Mouse (Mus musculus): ENCODE results near the gene Trim14. TPM values are rescaled to one million over a fixed set of nuclear protein-coding genes. Genes with fewer than 3 reads are reported as not detected.
"Not testable (repeated sequence)": the region's sequence is repeated elsewhere in the genome, so short reads cannot be mapped to it uniquely, and the experiment has no call there.

Gene Trim14
- polyA plus RNA-seq (2012; rRNA removed) = 1.00 and 1.1 TPM in 2 replicates

- no peak for DNase-seq (ENCODE audit: extremely low spot score in 1 of 2, low spot score in 1 of 2)
Measured at GRCm38 (mm10) chr4:46535840-46536361, at the start of gene Trim14. TSS of gene Trim14 (minus strand) at chr4:46536141.

- no peak for DNase-seq (ENCODE audit: extremely low spot score in 1 of 2, low spot score in 1 of 2)
Measured at GRCm38 (mm10) chr4:46585041-46585810, 49.3 kb upstream of the Trim14 start.

DNA sequence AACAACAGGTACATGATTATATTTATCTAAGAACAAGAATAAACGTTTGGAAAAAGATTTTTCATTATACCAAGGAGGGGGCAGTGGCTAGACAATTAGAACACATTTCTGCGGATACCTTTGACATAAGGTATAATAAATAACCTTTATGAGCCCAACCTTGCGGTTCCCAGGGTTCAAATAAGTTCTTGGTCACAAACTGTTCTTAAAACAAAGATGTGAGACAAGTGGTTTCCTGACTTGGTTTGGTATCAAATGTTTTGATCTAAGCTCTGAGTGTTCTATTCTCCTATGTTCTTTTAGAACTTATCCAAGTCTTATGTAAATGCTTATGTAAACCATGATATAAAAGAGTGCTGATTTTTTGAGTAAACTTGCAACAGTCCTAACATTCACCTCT lies 48.6 kb upstream of the Trim14 start:
- DNase-seq (ENCODE audit: extremely low spot score in 1 of 2, low spot score in 1 of 2) = not testable (repeated sequence)

DNA sequence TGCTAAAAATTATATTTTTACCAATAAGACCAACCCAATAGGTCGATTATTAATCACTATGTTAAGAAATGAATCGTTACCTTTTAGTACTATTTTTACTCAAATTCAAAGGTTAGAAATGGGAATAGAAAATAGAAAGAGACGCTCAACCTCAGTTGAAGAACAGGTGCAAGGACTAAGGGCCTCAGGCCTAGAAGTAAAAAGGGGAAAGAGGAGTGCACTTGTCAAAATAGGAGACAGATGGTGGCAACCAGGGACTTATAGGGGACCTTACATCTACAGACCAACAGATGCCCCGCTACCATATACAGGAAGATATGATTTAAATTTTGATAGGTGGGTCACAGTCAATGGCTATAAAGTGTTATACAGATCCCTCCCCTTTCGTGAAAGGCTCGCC lies 48.1 kb upstream of the Trim14 start:
- not testable (repeated sequence) for DNase-seq (ENCODE audit: extremely low spot score in 1 of 2, low spot score in 1 of 2)

DNA sequence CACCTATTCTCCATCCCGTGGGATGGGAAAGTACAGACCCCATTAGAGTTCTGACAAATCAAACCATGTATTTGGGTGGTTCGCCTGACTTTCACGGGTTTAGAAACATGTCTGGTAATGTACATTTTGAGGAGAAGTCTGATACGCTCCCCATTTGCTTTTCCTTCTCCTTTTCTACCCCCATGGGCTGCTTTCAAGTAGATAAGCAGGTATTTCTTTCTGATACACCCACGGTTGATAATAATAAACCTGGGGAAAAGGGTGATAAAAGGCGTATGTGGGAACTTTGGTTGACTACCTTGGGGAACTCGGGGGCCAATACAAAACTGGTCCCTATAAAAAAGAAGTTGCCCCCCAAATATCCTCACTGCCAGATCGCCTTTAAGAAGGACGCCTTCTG lies 46.1 kb upstream of the Trim14 start:
- DNase-seq (ENCODE audit: extremely low spot score in 1 of 2, low spot score in 1 of 2) = not testable (repeated sequence)

GRCm38 (mm10) chr4:46581577-46581976 lies 45.6 kb upstream of the Trim14 start:
- DNase-seq (ENCODE audit: extremely low spot score in 1 of 2, low spot score in 1 of 2) = not testable (repeated sequence)

DNA sequence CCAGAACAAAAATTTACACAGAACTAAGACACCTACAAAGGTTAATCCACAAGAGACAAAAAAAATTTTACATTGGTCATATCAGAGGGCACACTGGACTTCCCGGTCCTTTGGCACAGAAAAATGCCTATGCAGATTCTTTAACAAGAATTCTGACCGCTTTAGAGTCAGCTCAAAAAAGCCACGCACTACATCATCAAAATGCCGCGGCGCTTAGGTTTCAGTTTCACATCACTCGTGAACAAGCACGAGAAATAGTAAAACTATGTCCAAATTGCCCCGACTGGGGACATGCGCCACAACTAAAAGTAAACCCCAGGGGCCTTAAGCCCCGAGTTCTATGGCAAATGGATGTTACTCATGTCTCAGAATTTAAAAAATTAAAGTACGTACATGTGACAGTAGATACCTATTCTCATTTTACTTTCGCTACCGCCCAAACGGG lies 44.9 kb upstream of the Trim14 start:
- not testable (repeated sequence) for DNase-seq (ENCODE audit: extremely low spot score in 1 of 2, low spot score in 1 of 2)

GRCm38 (mm10) chr4:46578796-46579346 lies 42.9 kb upstream of the Trim14 start:
- DNase-seq (ENCODE audit: extremely low spot score in 1 of 2, low spot score in 1 of 2) = not testable (repeated sequence)

DNA sequence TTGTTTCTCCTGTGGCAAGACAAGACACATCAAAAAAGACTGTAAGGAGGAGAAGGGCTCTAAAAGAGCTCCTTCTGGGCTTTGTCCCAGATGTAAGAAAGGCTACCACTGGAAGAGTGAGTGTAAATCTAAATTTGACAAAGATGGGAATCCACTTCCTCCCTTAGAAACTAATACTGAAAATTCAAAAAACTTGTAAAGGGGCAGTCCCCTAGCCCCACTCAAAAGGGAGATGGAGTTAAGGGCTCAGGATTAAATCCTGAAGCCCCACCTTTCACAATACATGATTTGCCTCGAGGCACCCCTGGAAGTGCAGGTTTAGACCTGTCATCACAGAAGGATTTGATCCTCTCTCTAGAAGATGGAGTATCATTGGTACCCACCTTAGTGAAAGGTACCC lies 42.3 kb upstream of the Trim14 start:
- no peak for DNase-seq (ENCODE audit: extremely low spot score in 1 of 2, low spot score in 1 of 2)

DNA sequence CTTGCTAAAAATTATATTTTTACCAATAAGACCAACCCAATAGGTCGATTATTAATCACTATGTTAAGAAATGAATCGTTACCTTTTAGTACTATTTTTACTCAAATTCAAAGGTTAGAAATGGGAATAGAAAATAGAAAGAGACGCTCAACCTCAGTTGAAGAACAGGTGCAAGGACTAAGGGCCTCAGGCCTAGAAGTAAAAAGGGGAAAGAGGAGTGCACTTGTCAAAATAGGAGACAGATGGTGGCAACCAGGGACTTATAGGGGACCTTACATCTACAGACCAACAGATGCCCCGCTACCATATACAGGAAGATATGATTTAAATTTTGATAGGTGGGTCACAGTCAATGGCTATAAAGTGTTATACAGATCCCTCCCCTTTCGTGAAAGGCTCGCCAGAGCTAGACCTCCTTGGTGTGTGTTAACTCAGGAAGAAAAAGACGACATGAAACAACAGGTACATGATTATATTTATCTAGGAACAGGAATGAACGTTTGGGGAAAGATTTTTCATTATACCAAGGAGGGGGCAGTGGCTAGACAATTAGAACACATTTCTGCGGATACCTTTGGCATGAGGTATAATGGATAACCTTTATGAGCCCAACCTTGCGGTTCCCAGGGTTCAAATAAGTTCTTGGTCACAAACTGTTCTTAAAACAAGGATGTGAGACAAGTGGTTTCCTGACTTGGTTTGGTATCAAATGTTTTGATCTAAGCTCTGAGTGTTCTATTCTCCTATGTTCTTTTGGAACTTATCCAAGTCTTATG lies 39.8 kb upstream of the Trim14 start:
- DNase-seq (ENCODE audit: extremely low spot score in 1 of 2, low spot score in 1 of 2) = not testable (repeated sequence)

DNA sequence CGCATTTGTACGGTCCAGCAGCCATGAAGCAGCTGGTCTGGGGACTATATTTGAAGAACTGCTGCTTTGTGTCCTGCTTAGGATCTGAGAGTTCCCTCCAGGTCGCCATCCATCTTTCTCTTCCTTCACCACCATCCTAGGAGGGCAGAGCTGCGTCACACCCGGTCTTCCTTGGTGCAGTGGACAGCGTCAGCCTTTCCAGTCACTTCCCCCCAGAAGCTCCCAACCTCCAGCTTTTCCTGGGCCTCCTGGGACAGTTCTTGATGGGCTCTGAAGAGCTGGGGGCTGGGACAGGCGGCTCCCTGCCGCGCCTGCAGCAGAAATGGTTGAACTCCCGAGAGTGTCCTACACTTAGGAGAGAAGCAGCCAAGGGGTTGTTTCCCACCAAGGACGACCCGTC lies 38.9 kb upstream of the Trim14 start:
- no peak for DNase-seq (ENCODE audit: extremely low spot score in 1 of 2, low spot score in 1 of 2)

DNA sequence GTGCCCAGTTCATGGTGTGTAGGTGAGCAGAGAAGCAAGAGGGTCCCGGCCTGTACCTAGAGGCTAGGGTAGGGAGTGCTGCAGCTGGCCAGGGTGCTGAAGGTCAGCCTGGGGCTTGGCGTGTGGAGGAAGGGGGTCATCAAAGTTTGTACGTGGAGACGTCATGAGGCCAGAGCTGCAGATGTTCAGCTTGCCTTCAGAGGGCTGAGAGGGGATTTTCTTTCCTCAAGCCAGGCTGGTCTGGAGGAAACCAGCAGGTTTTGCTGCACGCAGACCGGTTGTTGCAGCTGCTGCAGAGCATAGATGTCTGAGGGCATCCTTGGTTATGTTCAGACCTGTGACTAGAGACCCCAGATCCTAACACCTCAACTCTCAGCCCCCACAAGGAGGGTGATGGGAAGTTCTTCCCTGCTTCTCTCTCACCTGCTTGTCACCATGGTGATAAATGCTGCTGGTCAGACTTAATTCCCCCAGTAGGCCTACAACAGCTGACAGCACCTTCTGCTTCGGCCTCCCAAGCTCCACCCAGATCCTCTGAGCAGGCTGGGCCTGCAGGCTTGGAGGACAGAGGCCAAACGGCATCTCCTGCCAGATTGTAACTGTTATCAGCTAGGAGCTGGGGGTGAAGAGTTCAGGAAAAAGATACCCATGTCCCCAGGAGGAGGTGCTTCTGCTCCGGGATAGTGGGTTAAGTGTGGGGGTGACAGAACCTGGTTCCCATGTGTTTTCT lies 38.2 kb upstream of the Trim14 start:
- DNase-seq (ENCODE audit: extremely low spot score in 1 of 2, low spot score in 1 of 2) = no peak

GRCm38 (mm10) chr4:46572616-46573015 lies 36.7 kb upstream of the Trim14 start:
- no peak for DNase-seq (ENCODE audit: extremely low spot score in 1 of 2, low spot score in 1 of 2)

DNA sequence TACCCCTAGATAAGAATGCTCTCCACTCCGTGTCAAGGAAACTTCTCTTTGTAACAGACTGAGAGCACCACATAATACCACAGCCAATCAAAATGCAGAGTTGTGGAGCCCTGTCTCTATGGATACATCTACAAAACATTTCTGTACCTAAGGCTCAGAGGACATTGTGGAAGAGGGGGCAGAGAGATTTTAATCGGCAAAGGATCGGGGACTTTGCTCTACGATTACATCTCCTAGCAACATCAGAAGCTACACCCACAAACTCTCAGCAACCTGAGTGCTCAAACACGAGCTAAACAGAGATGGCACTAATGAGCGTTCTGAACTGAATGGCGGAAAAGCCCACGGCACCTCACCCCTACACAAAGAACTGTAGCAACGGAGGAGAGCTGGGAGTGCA lies 35.8 kb upstream of the Trim14 start:
- no peak for DNase-seq (ENCODE audit: extremely low spot score in 1 of 2, low spot score in 1 of 2)

GRCm38 (mm10) chr4:46569671-46570070 lies 33.7 kb upstream of the Trim14 start:
- peak in 1 of 2 experiments; percentile 52 for DNase-seq (ENCODE audit: extremely low spot score in 1 of 2, low spot score in 1 of 2)

DNA sequence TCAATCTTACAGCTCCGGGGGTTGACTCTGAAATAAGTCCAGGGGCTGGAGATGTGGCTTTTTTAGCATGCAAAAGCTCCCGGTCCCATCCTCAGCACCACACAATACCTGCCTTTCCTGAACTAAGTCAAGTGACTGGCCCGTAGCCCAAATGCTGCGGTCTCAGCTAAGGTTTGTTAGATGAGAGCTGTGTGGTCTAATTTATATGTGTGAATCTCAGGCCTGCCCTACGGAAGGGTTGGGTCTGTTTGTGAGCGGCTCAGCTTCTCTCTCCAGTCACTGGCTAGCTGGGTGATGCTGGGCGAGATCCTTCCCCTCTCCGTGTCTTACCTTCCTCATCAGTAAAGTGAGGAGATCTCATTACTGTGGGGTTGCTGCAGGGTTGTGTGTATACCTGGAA lies 32.2 kb upstream of the Trim14 start:
- DNase-seq (ENCODE audit: extremely low spot score in 1 of 2, low spot score in 1 of 2) = no peak

DNA sequence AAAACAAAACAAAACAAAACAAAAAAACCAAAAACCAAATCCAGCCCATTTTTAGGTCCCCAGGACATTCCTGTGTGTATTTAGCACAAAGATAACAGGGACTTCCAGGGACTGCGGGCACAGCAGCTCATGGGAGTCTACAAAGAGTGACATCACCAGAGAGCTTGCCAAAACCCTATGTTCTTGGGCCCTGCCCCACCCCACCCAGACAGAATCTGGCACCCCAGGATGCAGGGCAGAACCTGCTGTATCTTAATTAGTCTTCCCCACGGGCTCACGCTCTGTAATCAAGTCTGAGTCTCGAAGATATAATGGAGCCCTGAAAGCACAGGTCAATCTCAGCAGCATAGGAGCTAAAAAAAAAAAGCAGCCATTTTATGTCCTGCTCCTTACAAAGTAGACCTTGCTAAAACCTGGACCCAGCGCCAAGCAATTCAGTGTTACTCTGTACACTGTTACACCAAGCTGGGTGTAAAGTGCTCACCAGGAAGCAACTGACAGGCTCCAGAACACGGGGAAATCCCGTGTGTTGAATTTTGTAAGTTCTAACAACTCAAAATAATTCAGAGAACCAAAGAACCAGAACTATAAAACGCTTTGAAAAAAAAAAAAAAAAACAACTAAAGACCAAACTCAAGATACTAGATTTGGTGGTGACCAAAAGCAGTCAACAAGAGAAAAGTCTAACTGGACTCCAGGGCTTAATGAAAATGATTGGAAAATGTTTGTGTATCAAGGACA lies 31.2 kb upstream of the Trim14 start:
- no peak for DNase-seq (ENCODE audit: extremely low spot score in 1 of 2, low spot score in 1 of 2)

- no peak for DNase-seq (ENCODE audit: extremely low spot score in 1 of 2, low spot score in 1 of 2)
Measured at GRCm38 (mm10) chr4:46565393-46565955, 29.5 kb upstream of the Trim14 start.

DNA sequence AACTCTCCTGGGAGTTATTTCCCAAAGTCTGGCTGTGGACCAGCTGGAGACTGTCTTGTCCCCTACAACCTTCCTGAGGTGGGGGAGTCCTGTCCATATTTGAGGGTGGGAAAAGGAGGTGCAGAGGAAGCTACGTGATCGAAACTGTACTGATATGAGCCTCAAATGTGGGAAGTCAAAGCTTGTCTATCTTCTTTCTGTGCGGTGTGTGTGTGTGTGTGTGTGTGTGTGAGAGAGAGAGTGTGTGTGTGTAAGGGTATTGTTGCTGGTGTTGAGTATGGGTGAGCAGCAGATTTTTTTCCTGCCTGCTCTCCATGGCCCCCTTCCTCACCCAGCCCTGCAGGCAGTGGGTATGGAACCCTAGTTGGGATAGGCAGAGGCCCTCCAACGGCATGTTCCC lies 28.3 kb upstream of the Trim14 start:
- no peak for DNase-seq (ENCODE audit: extremely low spot score in 1 of 2, low spot score in 1 of 2)

GRCm38 (mm10) chr4:46563847-46564246 lies 27.9 kb upstream of the Trim14 start:
- no peak for DNase-seq (ENCODE audit: extremely low spot score in 1 of 2, low spot score in 1 of 2)
